Mouse (Mus musculus): Measurements from ENCODE around the gene Rhoj.
"Not testable (repeated sequence)": the region's sequence is repeated elsewhere in the genome, so short reads cannot be mapped to it uniquely, and the experiment has no call there.

The Rhoj gene

DNA sequence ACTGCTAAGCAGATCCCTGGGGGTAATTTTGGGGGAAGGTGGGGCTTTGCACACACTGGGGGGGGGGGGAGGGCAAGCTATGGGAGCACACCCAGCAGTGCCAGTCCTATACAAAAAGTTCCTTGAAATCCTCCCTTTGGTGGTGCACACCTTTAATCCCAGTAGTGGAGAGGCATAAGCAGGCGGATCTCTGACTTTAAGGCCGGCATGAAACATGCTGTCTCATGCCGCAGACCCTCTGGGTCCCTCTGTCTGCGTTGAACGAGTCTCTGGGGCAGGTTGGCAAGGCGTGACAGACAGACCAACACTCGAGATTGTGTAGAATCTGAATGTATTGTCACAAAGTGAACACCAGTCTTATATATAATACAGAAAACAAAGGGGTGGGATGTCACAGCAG is 40.4 kb downstream of the Rhoj start:
- intact Hi-C loops (cut with DNase I): no loop called here

DNA sequence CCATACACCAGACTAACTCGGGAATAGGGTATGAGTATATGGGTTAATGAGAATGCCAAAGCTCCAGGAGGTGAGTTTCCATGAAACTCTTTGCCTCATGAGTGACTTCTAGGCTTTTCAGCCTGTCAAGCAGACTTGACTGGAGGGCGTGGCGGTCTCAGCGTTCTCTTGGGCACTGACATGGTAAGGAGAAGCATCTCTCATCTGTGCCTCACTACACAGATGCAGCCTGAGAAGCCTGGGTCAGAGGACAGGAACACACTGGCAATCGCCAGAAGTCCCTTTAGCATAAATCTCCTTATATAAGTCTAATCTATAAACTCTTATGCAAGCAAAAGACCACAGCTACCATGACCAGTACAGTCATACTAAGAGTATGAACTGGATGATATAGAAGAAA is 41.4 kb downstream of the Rhoj start:
- intact Hi-C loops (cut with DNase I): not testable (repeated sequence)

DNA sequence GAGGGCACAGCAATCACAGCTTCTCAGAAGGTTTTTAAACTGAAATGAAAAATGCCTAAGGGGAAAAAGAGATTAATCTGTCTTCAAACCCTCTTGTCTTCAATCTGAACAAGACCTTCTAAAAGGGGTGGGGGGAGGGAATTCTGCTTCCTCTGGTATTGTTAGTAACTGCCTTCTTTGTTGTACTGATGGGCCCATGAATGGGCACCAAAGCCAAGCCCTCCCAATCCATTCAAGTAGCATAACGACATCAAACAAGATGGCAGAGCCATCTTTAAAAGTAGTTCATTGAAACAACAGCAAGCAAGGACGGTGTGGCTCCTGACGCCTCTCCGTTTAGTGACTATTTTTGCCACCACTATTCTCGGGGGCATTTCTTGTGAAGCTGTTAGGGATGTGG is 42.6 kb downstream of the Rhoj start:
- intact Hi-C loops (cut with DNase I): no loop called here

DNA sequence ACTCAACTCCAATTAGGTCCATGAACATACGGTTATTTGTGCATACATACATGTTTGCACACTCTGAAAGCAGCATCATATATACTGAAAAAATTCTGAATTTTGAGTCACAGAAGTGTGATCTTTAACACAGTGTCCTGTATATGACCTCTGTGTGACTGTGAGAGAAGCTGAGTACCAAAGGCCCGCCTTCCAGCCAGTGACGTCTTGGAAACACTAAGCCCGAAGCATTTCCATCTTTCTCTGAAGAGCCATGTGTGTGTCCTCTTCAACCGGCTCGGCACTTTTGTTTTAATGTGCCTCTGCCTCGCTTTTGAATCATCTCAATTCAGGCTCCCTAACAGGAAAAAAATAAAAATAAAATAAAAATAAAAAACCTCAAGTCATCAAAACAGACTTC is 43.7 kb downstream of the Rhoj start:
- intact Hi-C loops (cut with DNase I): no loop called here

DNA sequence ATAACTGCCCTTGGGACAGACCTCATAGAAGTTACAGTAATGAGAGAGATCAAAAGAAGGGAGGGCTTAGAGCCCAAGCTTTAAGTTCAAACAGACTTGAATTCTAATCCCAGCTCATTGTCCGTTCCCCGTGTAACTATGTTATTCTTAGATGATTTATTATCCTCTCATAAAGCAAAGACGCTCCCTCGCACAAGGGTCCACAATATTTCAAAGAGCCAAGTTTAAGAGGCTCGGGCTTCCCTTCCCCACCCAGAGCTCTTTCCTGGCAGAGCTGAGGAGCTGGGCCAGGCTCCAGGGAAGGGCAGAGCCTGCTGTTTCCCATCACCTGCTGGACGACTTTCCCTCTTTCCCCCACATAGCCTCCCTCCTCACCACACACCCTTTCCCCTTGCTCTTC is 44.3 kb downstream of the Rhoj start:
- intact Hi-C loops (cut with DNase I): no loop called here

DNA sequence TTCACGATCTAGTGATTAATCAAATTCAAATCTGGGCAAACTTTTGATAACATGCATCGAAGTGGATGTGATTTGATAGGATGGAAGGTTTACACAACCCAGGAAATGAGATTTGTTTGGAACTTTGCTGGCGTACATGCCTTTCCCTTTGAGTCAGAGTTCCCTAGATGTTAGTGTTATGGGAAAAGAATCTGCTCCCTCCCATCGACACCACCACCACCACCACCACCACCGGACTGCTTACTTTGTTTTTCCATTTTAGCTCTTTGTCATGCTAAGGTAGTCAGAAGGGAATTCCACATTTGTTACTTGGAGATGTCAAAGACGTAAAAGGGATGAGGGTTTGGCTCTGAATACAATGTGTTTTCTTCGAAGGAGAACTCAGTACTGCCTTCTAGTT is 46.2 kb downstream of the Rhoj start:
- intact Hi-C loops (cut with DNase I): no loop called here

DNA sequence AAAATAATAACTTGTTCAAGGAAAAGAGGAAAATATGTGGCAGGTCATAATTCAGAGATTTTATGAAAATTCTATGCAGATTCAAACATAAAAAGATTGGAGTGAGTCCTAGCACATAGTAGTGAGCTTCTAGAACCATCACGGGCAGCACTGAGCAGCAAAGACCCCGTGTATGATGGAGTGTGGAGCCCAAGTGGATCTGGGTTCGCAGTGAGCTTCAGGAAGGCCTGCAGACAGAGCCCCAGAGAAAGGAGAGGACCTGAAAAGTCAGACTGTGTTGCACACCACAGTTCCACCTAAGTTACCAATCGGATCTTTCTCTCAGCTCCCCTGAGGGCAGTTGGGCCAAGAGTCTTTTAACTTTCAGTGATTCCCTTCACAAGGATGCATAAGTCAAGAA is 49.7 kb downstream of the Rhoj start:
- intact Hi-C loops (cut with DNase I): no loop called here

DNA sequence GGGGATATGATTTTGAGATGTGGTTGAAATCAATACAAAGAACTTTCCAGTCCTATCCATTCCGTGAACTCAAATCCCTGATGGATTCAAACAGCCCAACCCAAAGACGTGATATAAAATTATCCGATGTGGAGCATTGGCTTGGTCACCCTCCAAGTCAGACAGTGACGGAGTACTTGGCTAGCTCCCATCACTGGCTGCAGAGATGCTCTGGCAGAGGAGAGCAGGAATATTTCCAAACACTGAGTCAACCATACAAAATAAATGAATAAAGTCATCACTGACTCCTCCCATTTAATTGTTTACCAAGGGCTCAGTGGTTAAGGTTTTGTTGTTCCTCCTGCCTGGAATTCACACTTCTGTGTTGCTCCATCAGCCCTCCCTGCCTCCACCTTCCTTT is 50.6 kb downstream of the Rhoj start:
- intact Hi-C loops (cut with DNase I): no loop called here

DNA sequence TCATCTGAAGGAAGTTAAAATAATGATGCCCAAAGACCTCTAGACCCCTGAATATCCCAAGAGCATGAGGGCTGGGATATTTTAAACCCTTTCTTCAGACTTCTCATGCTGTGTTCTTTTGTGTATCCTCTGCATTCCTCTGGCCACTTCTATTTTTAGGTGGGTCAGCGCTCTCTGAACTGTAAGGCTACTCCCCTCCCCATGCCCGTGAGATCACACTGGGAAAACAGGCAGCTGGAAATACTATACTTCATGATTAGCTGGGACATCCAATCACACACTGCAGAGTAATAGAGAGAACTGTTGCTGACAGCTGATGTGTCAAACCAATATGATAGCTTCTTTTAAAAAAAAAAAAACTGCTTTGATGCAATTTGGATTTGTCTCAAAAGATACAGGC is 51.4 kb downstream of the Rhoj start:
- intact Hi-C loops (cut with DNase I): no loop called here

DNA sequence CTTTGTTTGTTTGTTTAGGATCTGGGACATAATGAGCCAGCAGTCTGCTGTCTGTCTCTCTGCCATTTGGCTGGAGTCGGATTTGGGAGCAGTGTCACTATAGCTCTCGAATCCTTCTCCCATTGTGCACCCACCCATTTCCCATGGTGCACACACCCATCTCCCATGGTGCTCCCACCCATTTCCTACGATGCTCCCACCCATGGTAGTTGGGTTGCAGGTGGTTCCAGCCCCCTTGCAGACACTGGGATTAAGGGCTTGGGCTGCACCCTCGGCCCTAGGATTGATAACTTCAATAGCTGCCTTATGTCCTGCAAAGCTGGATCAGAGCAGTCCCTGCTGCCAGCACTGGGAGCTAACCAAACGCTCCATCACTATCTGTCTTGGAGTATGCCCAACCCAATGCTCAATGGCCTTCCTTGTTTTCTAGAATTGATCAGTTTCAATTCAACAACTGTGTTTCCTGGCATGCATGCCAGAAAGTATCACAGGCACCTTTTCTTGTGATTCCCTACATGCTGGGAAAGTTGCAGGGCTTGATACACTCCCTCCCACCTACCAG is 51.9 kb downstream of the Rhoj start:
- intact Hi-C loops (cut with DNase I): loop anchor here (2.0 kb wide), 1 partner anchor 19 kb away; no protein-coding TSS in a partner anchor

DNA sequence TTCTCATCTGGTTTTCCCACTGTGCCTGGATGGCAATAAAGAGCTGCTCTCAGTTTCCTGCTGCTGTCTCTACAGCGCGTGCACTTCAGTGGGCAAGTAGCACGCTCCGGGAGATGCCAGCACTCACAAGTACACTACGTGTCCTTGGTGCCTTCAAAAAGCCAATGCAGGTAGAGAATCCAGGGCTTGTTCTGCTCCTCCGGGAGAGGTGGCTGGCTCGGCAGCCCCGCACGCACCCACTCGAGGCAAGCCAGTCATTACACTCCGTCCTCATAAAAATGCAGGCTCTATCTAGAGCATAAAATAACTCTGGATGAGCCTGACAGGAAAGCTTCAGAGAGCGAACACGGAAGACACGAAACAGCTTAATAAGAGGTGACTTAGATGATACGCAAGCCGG is 54.3 kb downstream of the Rhoj start:
- intact Hi-C loops (cut with DNase I): no loop called here

DNA sequence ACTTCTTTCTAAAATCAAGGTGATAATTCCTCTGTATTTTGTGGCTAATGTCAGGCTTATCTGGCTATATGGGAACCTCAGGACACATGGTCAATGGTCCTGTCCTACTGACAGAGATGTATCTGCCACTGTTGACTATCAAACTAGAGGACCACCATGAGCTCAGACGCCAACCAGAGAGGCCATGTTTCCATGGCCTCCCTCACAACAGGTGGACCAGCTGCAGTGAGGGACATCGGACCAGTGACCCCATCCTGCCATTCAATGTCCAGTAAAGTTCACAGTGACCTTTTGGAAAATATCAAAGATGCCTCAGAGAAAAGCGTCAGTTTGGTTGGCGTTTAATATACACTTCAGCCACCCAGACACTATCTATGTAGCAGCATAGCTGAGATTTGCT is 56.3 kb downstream of the Rhoj start:
- intact Hi-C loops (cut with DNase I): no loop called here

DNA sequence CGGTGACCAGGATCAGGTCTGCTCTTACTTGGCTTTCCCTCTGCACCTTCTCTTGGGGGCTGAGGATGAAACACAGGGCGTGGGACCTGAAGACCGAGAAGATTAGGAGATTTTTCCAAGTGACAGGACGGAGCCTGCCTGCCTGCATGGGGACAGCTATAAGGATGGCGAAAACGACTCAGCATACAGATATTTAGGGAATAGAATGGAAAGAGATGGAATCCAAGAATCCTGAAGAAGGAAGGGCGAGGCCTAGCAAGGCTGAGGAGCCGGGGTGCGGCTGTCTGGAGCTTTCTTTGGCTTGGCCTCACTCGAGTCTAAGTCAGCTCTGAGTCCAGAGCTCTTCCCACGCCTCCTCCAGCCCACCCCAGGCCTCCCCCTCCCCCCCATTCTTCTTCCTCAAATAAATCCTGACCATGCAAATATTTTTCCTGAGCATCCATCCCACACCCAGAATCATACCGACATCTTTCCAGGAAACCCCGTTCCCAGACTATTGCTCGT is 57.6 kb downstream of the Rhoj start:
- intact Hi-C loops (cut with DNase I): no loop called here

DNA sequence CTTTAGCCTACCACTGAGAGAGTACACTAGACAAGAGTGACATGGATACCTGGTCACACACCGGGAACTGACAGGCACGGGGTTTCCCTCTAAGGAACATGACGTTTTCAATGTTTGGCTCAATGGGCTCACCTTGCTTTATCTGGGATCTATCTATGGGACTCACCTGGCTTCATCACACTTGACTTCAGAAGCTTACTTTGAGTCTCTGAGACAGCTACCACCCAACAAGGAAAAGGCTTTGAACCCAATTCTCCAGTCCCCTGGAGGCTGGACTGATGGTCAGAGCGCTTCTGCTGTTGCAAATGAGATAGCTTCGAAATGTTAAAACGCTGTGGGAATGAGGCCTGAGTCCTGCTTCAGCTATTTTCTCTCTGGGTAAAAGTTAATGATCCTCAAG is 59.2 kb downstream of the Rhoj start:
- intact Hi-C loops (cut with DNase I): no loop called here

DNA sequence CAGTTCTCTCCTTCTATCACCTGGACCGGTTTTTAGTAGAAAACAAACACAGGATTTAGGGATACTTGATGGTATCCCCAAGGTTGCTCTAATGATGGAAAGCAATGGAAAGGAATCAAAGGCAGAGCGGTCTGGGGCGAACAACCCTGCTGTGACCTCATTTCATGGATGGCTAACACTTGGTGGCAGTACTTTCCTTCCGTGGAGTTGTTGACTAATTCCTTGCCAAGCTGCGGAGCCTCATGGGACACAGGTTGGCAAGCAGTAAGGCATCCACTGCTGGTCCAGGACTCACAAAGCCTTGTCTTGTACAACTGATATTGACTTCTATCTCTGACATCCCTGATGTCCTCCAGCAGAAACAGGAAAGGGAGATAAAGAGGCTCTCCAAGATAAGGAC is 60.4 kb downstream of the Rhoj start:
- intact Hi-C loops (cut with DNase I): no loop called here

DNA sequence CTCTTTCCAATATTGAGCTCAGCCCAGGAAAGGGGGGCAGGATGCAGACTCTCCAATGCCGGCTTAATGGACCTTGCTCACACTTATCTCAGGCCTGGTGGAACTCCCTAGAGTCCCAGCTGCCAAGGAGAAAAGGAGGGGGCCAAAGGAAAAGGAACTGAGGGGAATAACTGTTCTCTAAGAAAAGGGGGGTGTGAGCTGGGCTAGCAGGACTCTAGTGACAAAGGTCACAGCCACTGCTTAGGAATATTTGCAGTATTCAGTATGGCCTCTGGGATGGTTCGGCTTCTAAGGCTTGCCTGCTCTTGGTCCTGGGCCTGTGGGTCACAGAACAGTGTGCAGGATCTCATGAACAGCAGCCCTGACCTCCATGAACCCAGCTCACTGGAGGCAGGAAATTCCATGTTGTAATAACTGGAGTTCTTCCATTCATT is 61.3 kb downstream of the Rhoj start:
- intact Hi-C loops (cut with DNase I): no loop called here

DNA sequence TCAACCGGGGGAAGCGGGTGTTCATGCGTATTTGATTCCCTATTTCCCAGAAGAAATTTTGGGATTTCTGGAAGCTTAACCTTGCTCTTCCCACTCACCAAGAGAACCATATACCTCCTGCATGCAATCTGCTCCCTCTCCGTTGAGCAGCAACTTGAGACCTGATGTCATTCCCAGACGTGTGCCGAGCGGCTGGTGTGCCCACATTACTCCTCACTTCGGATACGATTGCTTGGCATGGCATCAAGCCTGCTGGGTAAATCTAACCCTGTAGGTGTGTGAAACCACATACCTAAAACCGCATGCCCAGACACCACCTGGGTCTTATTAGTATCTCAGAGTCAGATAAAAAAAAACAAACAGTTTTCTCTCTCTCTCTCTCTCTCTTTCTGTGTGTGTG is 66.3 kb downstream of the Rhoj start:
- intact Hi-C loops (cut with DNase I): no loop called here

DNA sequence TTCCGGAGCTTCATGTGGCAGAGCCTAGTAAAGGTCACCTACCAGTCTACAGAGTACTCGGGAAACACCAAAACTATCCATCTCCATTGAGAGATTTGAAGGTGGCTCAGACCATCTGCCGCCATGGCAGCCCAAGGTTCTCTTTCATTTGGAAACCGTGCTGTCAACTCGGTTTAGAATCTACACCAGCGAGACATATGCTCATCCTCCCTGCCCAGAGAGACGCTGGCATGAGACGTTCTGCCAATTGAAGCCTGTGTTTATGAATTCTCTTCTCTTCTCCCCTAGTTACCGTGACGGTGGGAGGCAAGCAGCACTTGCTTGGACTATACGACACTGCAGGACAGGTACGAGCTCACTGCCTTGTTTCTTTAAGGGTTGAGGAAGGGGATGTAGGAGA is 66.9 kb downstream of the Rhoj start:
- intact Hi-C loops (cut with DNase I): no loop called here

DNA sequence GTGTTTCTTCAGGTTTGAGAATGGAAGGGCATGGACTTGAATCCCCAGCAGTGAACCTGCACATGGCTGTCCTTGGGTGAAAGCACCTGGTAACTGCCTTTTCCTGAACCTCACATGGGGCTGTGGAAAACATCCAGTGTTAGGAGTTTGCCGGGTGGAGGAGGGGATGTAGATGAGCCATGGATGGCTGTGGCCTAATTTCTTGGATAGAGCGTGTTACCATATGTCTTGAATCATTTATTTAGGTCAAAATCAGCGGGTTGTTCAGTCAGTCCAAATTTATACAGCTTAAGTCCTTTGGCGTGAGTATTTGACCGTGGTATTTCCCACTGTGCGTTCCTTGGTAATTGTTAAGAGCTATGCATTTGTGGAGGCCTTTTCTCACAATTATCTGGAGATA is 68.0 kb downstream of the Rhoj start:
- intact Hi-C loops (cut with DNase I): no loop called here

DNA sequence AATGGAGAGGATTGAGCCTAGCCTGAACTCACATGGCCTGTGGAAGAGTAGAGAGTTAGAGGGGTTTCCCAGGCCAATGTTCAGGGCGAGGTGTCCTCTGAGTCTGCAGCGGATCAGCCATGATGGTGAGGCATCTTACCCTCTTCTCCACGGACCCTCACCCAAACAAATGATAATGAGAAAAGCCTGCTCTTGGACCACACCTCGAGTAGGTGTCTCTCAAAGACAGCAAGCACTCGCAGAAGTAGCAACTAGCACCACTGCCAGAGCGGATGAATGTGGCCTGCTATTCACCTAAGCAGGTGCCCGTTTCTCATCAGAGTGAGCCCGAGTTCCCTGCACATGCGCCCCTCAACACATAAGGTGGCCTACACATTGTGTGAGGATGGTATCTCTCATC is 78.6 kb downstream of the Rhoj start:
- intact Hi-C loops (cut with DNase I): loop anchor here (5.0 kb wide), 1 partner anchor 109 kb away; no protein-coding TSS in a partner anchor

DNA sequence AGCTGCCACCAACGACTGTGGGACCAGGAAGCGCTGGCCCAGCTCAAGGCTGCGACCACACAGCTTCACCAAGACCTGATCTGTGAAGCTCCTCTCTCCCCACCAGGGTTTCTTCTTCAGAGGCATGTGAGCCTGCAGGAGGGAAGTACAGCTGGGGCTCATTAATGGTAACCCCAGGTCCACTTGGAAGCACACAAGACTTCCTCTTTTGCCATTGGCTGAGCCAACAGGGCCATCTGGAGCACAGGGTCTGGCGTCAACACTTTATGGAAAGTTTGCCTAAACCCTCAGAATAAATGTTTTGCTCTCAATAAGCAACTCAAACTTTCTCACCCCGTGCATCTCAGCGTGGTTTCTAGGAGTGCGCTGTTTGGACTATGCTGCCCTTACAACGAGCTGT is 79.0 kb downstream of the Rhoj start:
- intact Hi-C loops (cut with DNase I): loop anchor here (5.0 kb wide), 1 partner anchor 110 kb away; no protein-coding TSS in a partner anchor

DNA sequence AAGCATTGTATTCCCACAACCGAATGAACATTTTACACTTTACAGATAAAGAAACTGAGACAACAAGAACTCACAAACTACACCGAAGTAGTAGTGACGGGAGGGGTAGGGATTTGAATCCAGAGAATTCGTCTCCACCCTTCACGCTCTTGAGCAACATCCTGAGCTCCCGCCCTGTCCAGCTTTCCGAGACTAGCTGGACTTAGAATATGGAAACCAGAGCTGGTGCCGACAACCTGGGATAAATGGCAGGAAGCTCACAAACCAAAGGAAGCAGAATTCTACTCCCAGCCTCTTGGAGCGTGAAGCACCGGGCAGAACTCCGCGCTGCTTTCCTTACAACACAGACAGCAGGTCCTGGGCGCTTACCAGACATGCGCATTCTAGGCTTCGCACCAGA is 79.7 kb downstream of the Rhoj start:
- intact Hi-C loops (cut with DNase I): loop anchor here (5.0 kb wide), 1 partner anchor 111 kb away; no protein-coding TSS in a partner anchor

DNA sequence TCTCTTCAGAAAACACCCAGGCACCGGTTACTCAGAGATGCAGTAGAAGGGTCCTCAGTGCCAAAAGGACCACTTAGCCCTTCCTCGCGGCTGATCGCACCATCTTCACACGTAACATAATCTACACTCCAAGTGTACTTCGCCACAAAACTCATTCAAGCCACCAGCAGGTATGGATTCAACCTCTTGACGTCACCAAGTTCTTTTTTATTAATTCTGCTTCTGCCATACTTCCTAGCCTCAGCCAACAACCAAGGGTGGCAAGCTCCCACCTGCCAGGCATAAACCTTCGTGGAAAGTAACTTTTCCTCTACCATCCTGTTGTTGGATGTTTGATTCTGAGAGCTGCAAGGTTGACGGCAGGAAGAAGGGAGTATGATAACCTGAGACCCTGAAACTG is 80.4 kb downstream of the Rhoj start:
- intact Hi-C loops (cut with DNase I): loop anchor here (5.0 kb wide), 1 partner anchor 111 kb away; no protein-coding TSS in a partner anchor

Measured in adrenal gland (tissue).